Mouse (Mus musculus): ENCODE data around the gene Erich3.
"Not testable (repeated sequence)": the region's sequence is repeated elsewhere in the genome, so short reads cannot be mapped to it uniquely, and the experiment has no call there.

Gene Erich3

GRCm38 (mm10) chr3:154663545-154663944 is at the start of gene Erich3:
TSS of gene Erich3 (plus strand) at chr3:154663859.
- DNase-seq (ENCODE audit: low spot score), result no peak

DNA sequence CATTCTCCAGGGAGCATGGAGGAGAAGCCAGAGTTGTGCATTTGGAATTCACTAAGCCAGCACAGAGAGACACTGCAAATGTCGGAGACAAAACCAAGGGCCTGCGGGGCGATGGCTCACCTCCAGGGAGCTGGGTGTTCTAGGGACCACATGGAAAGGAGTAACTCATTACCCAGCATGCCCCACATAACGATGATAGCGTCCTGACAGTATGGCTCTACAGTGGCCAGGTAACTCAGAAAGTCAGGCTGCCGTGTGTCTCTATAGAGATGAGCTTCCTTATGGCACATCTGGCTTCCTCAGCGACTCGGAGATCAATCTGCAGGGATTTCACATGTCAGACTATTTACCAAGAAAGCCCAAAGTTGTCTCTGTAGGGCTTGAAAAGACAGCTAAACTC is 48.9 kb upstream of the Erich3 start:
- no peak for DNase-seq (ENCODE audit: low spot score)

GRCm38 (mm10) chr3:154615304-154615703 is 48.4 kb upstream of the Erich3 start:
- DNase-seq (ENCODE audit: low spot score), result no peak

- DNase-seq (ENCODE audit: low spot score), result no peak
Observed at GRCm38 (mm10) chr3:154616106-154616505, 47.6 kb upstream of the Erich3 start.

GRCm38 (mm10) chr3:154628284-154628683 is 35.4 kb upstream of the Erich3 start:
- DNase-seq (ENCODE audit: low spot score), result no peak

DNA sequence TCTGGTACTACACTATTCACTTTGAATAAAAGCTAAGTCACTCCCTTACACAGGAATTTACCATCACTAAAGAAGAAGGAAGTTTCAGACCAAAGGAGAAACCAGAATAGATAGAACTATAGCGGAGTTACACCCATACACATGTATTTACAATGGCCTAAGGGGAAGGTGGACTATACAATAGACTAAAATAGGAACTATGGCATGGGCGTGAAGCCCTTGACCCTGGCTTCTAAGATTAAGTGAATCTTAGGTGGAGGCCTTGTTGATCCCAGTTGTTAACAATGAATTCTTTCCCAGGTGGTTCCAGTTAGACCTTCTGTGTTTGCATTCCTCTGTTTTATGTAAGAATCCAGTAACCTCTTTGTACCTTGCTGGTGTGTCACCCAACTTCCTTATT is 32.4 kb upstream of the Erich3 start:
- not testable (repeated sequence) for DNase-seq (ENCODE audit: low spot score)

GRCm38 (mm10) chr3:154633091-154633490 is 30.6 kb upstream of the Erich3 start:
- DNase-seq (ENCODE audit: low spot score), result no peak

DNA sequence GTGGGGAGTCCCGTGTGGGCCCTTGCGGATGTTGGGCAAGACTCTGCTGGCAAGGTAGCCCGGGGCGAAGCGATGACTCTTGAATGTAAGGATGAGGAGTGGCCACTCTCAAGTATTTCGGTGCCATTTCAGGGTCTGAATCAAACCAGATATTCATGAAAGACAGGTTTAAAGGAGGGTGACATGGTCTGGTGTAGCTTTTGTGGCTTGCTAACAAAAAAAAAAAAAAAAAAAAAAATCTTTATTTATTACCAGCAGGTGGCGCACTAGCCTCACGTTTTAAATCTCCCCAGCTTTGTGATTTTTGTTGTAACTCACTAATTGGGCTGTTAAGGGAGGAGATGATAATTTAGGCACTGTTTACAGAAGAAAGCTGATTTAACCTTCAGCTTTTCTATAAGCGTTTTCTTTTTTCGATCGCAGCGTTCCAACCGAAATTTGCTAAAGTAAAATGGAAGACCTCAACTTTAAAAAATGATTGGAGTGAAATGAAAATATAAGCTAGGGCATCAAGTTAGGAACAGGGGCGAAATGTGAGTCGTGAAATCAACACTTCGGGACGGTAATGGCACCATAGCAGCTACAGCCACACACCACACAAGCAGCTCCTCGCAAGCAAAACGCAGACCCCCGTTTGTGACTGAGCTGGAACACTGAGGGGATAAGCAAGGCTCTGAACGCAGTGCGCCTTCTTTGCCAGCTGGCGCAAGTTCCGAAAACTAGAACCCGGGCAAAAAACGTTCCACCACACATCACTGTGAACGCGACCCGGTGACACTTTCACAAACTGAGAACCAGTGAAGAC is 16.8 kb upstream of the Erich3 start:
- no peak for DNase-seq (ENCODE audit: low spot score)

GRCm38 (mm10) chr3:154647443-154647780 is 16.2 kb upstream of the Erich3 start:
- DNase-seq (ENCODE audit: low spot score), result no peak

DNA sequence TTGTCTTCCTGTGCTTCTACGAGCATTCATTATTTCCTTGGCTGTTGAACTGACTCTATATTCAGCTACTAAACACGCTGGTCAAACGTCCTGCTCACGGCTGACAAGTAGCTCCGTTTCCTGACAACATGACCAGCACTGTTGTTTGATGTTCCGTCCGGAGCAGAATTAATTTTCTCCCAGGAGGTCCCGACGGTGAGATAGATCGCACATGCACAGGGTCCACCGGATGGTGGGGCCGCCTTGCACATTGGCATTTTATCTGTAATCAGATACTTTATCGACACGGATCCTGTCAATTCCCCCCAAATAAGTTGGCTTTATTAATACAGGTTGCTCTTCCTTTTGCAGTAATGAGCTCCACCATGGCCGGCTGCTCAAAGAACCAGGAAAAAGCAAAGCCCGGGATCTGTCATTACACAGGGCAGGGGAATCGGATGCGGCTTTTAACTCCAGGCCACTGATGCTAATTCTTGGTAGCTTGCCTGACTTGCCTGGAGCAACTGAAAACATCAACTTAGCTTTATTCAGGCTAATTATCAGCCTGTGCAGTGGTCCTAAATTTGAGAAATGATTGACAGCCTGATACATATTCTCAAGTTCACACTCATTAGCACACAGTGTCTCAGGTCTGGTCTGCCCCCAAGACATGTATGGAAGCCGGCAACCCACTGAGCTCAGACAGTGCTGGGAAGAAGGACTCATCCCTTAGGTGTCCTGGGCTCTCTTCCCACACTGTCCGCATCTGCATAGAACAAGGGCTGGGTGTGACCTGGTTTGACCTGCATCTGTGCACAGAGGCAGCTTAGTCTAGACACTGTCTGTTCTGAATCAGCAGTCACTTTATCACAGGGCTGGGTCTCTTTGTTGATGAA is 14.0 kb upstream of the Erich3 start:
- DNase-seq (ENCODE audit: low spot score), result no peak

GRCm38 (mm10) chr3:154651192-154651821 is 12.4 kb upstream of the Erich3 start:
- DNase-seq (ENCODE audit: low spot score), result no peak

DNA sequence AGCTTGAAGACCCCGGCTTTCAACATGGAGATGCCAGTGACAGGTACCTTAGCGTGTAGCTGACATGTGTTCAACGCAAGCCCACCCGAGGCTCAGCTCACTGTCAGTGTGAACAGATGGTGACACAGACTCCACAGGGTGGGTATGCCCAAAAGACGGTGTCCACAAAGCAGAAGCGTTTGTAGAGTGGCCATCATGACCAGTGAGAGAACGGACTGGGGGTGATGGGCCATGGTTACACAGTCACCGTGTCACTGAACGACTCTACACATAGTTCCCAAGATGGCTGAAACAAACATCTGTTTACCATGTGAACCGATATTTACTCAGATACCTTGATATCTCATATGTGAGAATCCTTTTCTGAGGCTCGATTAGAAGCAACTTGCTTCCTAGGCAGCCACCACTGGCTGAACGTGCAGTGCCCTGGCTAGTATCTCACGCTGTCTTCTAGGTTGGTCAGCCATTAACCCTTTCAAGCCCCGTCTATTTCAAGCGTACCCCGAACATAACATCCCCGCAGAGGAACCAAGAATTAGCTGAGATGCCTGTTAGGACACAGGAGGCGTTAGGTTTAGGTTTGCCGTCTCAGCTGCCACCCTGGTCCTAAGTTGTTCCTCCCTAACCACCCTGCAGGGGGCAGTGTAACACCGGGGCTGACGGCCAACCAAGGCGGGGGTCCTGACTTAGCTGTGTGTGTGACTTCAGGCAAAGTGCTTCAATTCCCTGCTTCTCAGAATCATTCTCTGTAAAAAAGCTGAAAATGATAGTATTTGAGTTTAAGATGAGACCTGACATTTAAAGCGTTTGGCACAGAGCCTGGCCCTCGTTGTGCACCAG is 10.9 kb upstream of the Erich3 start:
- DNase-seq (ENCODE audit: low spot score), result no peak

DNA sequence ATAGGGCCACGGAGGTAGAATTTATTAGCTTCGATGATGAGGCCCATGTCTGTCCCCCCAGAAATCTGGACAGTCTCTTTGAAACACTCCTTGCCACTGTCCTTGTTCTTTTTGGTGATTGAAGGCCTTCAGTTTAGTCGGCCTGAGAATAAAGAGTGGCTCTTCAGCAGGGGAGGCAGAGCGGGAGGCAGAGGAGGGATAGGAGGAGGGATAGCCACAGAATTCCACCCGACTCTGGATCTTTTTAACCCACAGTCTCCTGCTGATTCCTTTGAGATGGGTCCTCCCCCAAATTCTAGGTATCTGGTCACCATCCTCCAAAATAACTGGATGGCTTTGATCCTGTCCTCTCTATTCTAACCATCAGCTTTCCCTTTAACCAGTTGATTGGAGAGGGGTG is 10.2 kb upstream of the Erich3 start:
- no peak for DNase-seq (ENCODE audit: low spot score)

- no peak for DNase-seq (ENCODE audit: low spot score)
Observed at GRCm38 (mm10) chr3:154654284-154654683, 9.4 kb upstream of the Erich3 start.

DNA sequence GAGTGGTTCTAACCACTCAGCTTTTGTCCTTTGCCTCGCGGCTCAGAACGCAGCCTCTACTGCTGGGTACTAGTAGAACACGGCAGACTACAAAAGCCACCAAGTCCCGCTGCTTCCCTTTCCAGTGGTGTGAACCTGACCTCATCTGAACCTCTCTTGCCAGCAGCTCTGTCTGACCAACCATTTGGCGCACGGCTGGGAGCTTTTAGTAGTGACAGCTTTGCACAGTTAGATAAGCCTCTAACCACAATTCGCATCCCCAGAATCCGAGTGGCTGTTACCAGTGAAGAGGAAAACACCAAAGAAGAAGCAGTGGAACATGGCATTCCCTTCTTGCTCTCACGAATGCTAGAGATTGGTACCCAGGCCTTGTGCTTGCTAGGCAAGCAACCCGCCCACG is 8.8 kb upstream of the Erich3 start:
- DNase-seq (ENCODE audit: low spot score), result no peak

DNA sequence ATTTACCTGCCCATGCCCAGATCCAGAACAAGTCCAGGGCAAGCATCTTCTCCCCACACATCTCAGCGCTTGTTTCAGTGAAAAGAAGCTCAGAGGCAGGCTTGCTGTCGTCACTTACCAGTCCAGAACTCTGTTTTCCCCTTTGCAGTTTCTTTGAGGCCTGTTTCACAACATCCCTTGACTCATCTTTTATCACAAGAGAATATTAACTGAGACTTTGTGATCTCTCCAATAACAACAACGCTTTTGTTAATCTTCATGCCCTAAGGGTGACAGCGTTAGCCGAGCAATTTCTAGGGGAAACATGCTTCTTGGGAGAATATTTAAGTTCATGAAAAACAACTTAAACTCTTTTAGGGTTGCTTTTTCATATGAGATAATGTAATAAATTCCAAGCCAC is 7.9 kb upstream of the Erich3 start:
- no peak for DNase-seq (ENCODE audit: low spot score)

DNA sequence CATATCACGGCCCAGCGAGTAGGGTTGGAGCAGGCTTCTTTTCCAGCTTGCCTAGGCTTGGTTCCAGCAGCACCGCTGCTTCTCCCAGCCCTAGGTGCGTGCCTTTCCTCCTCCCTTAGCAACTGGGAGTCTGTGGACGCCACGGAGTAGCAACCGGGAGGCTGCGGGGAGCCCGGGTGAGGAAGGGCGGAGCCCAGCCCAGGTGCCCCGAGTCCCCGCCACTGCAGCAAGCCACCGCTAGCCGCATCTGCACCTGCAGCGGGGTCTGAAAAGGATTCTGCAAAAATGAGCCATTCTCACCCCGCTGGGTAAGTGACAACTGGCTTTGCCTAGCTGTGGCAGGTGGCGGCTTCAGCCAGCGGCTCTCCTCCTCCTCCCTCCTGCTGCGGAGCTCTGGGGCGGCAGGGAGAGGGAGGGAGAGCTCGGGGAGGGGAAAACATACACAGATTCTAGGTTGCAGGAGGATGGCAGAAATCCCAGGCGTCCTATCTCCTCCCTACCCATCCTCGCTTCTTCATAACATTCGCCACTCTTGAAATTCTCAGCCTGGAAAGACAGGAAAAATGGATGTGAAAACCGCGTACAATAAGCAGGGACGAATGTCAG is 420 bp downstream of the Erich3 start:
- no peak for DNase-seq (ENCODE audit: low spot score)

DNA sequence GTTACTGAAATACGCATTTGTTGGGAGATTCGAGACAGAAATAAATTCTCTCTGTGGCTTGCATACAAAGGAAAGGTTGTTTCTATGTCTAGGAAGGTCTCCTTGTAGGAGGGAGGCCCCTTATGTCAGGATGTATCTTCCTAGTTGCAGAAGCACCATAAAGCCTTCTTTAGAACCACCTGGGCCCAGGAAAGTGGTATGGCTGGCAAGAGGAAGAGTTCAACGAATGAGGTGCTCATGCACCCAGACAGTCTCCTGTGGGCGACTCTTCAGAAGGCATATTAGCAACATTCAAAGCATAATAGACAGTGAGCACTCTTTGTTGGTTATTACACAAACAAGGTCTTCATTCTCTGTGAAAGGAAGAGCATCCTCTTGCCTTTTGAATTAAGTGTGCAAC is 977 bp downstream of the Erich3 start:
- no peak for DNase-seq (ENCODE audit: low spot score)

DNA sequence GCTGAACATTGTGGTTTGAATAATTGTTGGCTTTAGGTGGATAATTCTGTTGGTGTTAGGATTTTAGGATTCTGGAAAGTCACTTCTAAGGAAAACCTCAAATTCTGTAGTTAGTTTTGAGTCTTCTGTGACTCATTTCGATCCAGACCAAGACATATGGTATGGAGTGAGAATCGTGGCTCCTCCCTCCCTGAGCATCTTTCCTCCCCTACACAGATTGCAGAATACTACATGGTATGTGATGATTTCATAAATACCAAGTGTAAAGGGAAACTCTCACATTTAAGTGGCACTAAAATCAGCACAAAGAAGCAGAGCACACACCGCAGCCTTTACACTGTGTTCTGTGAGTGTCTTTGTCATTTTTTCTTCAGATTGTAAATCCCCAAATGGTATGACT is 4.8 kb downstream of the Erich3 start:
- DNase-seq (ENCODE audit: low spot score), result no peak

DNA sequence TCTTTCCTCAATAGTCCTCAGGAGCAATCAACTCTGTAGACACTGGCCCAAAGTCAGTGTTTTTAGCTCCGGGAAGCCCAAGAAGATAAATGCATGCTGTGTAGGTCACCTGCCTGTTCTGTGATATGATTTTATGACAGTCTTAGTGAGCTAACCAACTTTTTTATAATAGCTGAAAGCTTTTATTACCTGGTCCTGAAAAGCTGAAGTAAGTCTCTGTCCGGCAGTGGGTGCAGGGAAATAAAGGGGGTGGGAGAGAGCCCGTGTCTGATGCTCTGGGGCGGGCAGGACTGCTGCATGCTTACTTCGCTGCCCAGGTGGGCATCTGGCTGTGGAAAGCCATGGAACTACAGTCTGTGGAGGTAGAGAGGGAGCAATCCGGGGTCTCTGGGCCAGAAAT is 6.9 kb downstream of the Erich3 start:
- no peak for DNase-seq (ENCODE audit: low spot score)

GRCm38 (mm10) chr3:154671013-154671412 is 7.4 kb downstream of the Erich3 start:
- DNase-seq (ENCODE audit: low spot score), result no peak

DNA sequence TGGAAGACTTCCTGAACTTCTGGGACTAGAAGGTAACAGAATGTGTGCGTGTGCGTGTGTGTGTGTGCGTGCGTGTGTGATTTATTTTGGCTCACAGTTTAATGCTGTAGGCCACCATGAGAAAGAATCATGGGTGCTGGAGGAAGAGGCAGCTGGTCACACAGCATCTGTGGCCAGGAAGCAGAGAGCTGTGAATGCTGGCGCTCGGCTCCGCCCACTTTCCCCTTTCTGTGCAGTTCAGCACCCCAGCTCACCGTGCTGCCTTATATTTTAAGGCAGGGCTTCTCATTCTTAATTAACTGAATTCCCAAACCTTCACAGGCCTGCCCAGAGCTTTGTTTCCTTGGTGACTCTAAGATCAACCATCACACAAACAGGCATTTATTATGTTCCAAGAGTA is 9.7 kb downstream of the Erich3 start:
- DNase-seq (ENCODE audit: low spot score), result no peak

All from T-cell, adult 2 months (primary cell).